Mouse (Mus musculus) bone marrow, adult 2 months (tissue): ENCODE measurements around the gene Nkx2-3.

Experiments used
- CTCF ChIP-seq: fragments of 200-500 bp; IDR thresholded peaks from 2 replicates; pipeline ENCODE4 v1.5.1; 2011; ENCODE audit warnings: low read length, control low read depth; ENCODE audit not compliant: control insufficient read depth, insufficient read depth
- POLR2A ChIP-seq: fragments of 200-500 bp; IDR thresholded peaks from 2 replicates; pipeline ENCODE4 v1.6.1; 2011; ENCODE audit warnings: low read depth, mild to moderate bottlenecking, control low read depth, low read length, borderline replicate concordance; ENCODE audit not compliant: control insufficient read depth

DNA sequence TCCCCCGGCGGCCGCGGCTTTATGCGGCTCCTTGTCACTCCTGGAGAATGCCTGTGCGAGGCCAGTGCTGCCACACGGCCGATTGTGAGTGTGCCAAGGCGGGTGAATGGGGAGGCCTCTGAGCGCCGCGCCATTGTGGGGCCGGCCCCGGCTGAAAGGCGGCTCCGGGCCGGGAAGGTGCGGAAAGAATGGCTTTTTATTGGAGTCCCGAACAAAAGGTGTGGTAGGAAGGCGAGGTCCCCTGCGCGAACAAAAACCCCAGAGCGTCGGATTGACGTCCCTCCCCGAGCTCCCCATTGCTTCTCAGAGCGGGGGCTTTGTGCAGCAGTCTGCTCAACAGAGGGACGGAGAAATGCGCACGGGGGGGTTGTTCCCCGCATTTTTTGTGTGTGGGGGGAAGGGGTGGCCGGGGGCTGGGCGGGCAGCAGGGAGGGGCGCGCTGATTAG is 4.3 kb downstream of the Nkx2-3 start:
- TF ChIP-seq POLR2A, result no peak
- TF ChIP-seq CTCF, result no peak
